Mouse (Mus musculus): Measurements from ENCODE around the gene Lyz1. TPM values are rescaled to one million over a fixed set of nuclear protein-coding genes. Genes with fewer than 3 reads are reported as not detected.
A peak's percentile ranks its signal among the peaks of the same experiment; 100 is the strongest.

The Lyz1 gene
- 12.7 and 18.6 TPM in 2 replicates for polyA plus RNA-seq (2012; rRNA removed)

DNA sequence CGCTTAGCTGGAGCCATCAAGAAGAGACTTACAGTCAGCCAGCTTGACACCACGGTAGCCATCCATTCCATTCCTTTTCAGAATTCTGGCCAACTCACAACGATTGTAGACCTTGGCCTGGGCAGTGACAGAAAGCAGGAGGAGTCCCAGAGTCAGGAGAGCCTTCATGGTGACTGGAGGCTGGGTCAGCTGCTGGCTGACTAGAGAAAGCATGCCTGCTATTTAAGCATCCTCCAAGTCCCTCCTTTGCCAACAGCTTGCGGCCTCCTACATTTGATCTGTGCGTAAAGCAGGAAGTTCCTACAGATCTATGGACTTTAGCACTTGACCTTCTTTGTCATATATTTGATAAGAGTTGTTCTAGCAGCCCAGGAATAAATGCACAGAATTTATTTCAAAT, at the start of gene Lyz1:
Lyz1 (minus strand) TSS at position 198 of the 400 bp plus-strand sequence.
- Histone ChIP-seq H3K27me3 (ENCODE audit: control insufficient read depth, insufficient read depth, low read length) (no peaks in the 10 kb centered on the region), H3K4me1 (replicated peaks; ENCODE audit: control insufficient read depth, insufficient read depth, low read length) (peaks cover 2% of the 10 kb centered on the region; the same call in 1 of the 2 replicates), H3K27ac (ENCODE audit: control insufficient read depth, insufficient read depth, low read length) (no peak within 1 kb of the TSS), H3K4me3 (ENCODE audit: control insufficient read depth, insufficient read depth, low read length) (no peak within 1 kb of the TSS), H3K36me3 (ENCODE audit: control insufficient read depth, insufficient read depth, low read length) (no peaks in the 10 kb centered on the region)
- no peak for DNase-seq
- 86% methylated on average over 5 of the region's 5 CpGs for WGBS
- TF ChIP-seq CTCF (IDR thresholded peaks at IDR 0.05; ENCODE audit: borderline replicate concordance, control insufficient read depth, extremely low read depth, insufficient read depth, low read length, poor library complexity) (no peak), POLR2A (IDR thresholded peaks at IDR 0.05; ENCODE audit: control insufficient read depth, extremely low read depth, insufficient read depth, low read length, poor library complexity) (no peak)

DNA sequence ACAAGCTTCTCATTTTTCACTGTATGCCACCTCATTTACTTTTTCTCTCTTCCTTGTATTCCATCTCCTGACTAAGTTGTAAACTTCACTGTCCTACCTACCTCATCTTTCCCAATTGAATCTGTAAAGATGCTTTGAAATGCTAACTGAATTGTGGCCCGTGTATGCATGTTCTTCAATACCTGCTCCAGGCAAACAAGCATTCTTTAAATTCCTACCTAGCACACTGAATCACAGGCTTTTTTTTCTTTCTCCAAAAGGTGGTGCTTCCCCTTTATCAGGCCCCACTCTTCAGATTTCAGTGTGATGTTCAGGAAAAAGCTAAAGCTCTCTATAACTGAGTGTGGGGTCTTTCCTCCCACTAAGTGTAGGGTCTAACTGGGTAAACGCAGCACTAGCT, 49.7 kb upstream of the Lyz1 start:
- no peaks in the 10 kb centered on the region for H3K4me1 ChIP-seq (replicated peaks; ENCODE audit: control insufficient read depth, insufficient read depth, low read length)
- TF ChIP-seq CTCF (IDR thresholded peaks at IDR 0.05; ENCODE audit: borderline replicate concordance, control insufficient read depth, extremely low read depth, insufficient read depth, low read length, poor library complexity) (no peak), POLR2A (IDR thresholded peaks at IDR 0.05; ENCODE audit: control insufficient read depth, extremely low read depth, insufficient read depth, low read length, poor library complexity) (no peak)
- no peak overlapping the region for H3K4me3 ChIP-seq (ENCODE audit: control insufficient read depth, insufficient read depth, low read length)
- no peak overlapping the region for H3K27ac ChIP-seq (ENCODE audit: control insufficient read depth, insufficient read depth, low read length)
- no peaks in the 10 kb centered on the region for H3K36me3 ChIP-seq (ENCODE audit: control insufficient read depth, insufficient read depth, low read length)
- no peaks in the 10 kb centered on the region; the same call in 1 of the 2 replicates for H3K27me3 ChIP-seq (ENCODE audit: control insufficient read depth, insufficient read depth, low read length)
- no peak for DNase-seq
- WGBS, result 94% methylated on average over 2 of the region's 2 CpGs

DNA sequence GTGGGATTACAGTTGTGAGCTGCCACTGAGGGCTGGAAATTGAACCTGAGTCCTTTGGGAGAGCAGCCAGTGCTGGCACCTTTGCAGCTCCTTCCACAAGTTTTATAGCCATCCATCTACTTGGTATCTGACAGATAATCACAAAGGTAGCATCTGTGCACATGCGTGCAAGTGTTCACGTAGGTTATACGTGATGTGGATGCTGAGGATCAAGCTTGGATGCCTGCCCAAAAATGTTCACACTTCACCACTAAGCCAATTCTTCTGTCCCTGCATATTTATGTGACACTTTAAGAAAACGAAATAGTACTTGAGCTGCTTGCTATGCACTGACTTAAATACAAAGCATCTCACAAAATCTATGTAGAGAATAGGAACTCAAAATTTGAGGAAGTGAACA, 48.4 kb upstream of the Lyz1 start:
- no peak for TF ChIP-seq POLR2A (IDR thresholded peaks at IDR 0.05; ENCODE audit: control insufficient read depth, extremely low read depth, insufficient read depth, low read length, poor library complexity)
- TF ChIP-seq CTCF (IDR thresholded peaks at IDR 0.05; ENCODE audit: borderline replicate concordance, control insufficient read depth, extremely low read depth, insufficient read depth, low read length, poor library complexity), result no peak
- DNase-seq, result no peak

DNA sequence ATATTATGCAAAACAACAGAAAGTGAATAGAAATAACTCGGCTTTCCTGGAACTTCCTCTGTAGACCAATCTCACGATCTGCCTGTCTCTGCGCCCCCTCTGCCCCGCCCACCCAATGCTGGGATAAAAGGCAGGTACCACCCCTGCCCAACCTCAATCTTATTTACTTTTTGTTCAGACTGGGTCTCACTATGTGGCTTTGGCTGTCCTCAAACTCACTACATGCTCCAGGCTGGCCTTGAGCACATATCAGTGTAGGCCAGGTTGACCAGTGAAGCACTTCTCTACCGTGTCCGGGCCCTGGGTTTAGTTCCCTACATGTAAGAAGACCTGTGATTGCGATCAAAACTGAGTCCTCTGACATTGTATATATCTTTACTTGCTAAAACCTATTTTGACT, 46.6 kb upstream of the Lyz1 start:
- H3K4me3 ChIP-seq (ENCODE audit: control insufficient read depth, insufficient read depth, low read length), result no peak overlapping the region
- no peaks in the 10 kb centered on the region for H3K4me1 ChIP-seq (replicated peaks; ENCODE audit: control insufficient read depth, insufficient read depth, low read length)
- WGBS, result 59% methylated on average over 7 of the region's 7 CpGs
- DNase-seq, result no peak
- H3K36me3 ChIP-seq (ENCODE audit: control insufficient read depth, insufficient read depth, low read length), result no peaks in the 10 kb centered on the region
- no peaks in the 10 kb centered on the region; the same call in 1 of the 2 replicates for H3K27me3 ChIP-seq (ENCODE audit: control insufficient read depth, insufficient read depth, low read length)
- TF ChIP-seq CTCF (IDR thresholded peaks at IDR 0.05; ENCODE audit: borderline replicate concordance, control insufficient read depth, extremely low read depth, insufficient read depth, low read length, poor library complexity) (no peak), POLR2A (IDR thresholded peaks at IDR 0.05; ENCODE audit: control insufficient read depth, extremely low read depth, insufficient read depth, low read length, poor library complexity) (no peak)
- H3K27ac ChIP-seq (ENCODE audit: control insufficient read depth, insufficient read depth, low read length), result no peak overlapping the region

More for the DNA sequence above, 48.4 kb upstream of the Lyz1 start:
- Histone ChIP-seq H3K4me3 (ENCODE audit: control insufficient read depth, insufficient read depth, low read length) (no peak overlapping the region), H3K27me3 (ENCODE audit: control insufficient read depth, insufficient read depth, low read length) (no peaks in the 10 kb centered on the region; the same call in 1 of the 2 replicates), H3K4me1 (replicated peaks; ENCODE audit: control insufficient read depth, insufficient read depth, low read length) (no peaks in the 10 kb centered on the region), H3K27ac (ENCODE audit: control insufficient read depth, insufficient read depth, low read length) (no peak overlapping the region), H3K36me3 (ENCODE audit: control insufficient read depth, insufficient read depth, low read length) (no peaks in the 10 kb centered on the region)
- WGBS, result 97% methylated on average over 4 of the region's 4 CpGs

DNA sequence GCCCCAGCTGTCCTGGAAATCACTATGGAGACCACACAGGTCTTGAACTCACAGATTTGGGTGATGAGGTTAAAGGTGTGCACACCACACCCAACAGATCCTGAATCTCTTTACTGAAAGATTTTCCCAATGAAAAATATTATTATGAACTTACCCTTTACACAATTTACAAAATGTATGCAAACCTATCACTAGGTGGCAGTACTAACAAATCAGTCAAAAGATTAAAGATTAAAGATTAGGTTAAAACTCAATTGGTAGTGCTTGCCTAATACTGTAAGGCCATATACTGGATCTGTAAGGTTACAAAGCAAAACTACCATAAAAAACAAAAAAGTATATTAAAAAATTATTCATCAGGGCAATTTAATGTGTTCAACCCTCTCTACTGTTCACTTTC, 45.3 kb upstream of the Lyz1 start:
- Histone ChIP-seq H3K27me3 (ENCODE audit: control insufficient read depth, insufficient read depth, low read length) (no peaks in the 10 kb centered on the region; the same call in 1 of the 2 replicates), H3K4me1 (replicated peaks; ENCODE audit: control insufficient read depth, insufficient read depth, low read length) (no peaks in the 10 kb centered on the region), H3K27ac (ENCODE audit: control insufficient read depth, insufficient read depth, low read length) (no peak overlapping the region), H3K4me3 (ENCODE audit: control insufficient read depth, insufficient read depth, low read length) (no peak overlapping the region), H3K36me3 (ENCODE audit: control insufficient read depth, insufficient read depth, low read length) (no peaks in the 10 kb centered on the region)
- TF ChIP-seq CTCF (IDR thresholded peaks at IDR 0.05; ENCODE audit: borderline replicate concordance, control insufficient read depth, extremely low read depth, insufficient read depth, low read length, poor library complexity) (no peak), POLR2A (IDR thresholded peaks at IDR 0.05; ENCODE audit: control insufficient read depth, extremely low read depth, insufficient read depth, low read length, poor library complexity) (no peak)
- no peak for DNase-seq

DNA sequence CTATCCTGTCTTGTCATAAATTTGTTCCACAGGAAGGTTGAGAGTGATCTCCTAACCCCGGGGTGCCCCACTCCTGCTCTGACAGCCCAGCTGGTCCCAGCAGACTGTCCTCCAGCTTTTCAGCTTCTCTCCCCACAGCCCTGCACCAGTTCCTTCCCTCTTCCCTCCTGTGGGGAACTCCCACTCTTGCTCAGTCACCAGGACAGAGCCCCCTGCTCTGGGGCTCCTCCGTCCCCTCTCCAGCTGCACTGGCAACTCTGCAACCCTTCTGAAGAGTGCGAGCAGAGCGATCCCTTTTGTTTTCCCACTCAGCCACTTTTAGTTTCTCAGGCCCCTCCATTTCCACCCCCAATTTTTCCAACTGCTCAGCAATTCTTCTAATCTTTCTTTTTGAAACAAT, 43.0 kb upstream of the Lyz1 start:
- no peaks in the 10 kb centered on the region for H3K4me1 ChIP-seq (replicated peaks; ENCODE audit: control insufficient read depth, insufficient read depth, low read length)
- H3K27me3 ChIP-seq (ENCODE audit: control insufficient read depth, insufficient read depth, low read length), result no peaks in the 10 kb centered on the region
- 17% methylated on average over 4 of the region's 4 CpGs for WGBS
- TF ChIP-seq CTCF (IDR thresholded peaks at IDR 0.05; ENCODE audit: borderline replicate concordance, control insufficient read depth, extremely low read depth, insufficient read depth, low read length, poor library complexity) (no peak), POLR2A (IDR thresholded peaks at IDR 0.05; ENCODE audit: control insufficient read depth, extremely low read depth, insufficient read depth, low read length, poor library complexity) (no peak)
- no peak overlapping the region for H3K4me3 ChIP-seq (ENCODE audit: control insufficient read depth, insufficient read depth, low read length)
- no peak for DNase-seq
- H3K27ac ChIP-seq (ENCODE audit: control insufficient read depth, insufficient read depth, low read length), result no peak overlapping the region
- no peaks in the 10 kb centered on the region for H3K36me3 ChIP-seq (ENCODE audit: control insufficient read depth, insufficient read depth, low read length)

DNA sequence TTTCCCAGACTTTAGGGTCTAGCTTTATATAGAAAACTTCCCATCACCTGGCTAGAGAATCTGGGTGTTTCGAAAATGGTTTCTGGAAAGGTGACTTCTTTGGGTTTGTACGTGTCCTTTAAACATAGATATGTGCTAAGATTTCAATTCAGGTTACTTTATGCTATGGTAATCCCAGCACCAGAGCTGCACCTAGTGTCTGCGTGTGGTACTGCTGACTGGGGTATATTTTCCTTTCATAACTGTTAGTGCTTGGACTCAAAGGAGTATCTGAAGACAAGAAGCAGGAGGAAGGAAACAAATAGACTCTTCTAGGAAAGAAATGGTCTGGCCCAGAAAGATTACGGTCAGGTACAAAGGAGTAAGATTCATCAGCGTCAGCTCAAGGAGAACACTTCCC, 37.9 kb upstream of the Lyz1 start:
- TF ChIP-seq POLR2A (IDR thresholded peaks at IDR 0.05; ENCODE audit: control insufficient read depth, extremely low read depth, insufficient read depth, low read length, poor library complexity), result no peak
- no peaks in the 10 kb centered on the region for H3K36me3 ChIP-seq (ENCODE audit: control insufficient read depth, insufficient read depth, low read length)
- H3K27ac ChIP-seq (ENCODE audit: control insufficient read depth, insufficient read depth, low read length), result no peak overlapping the region
- no peak overlapping the region for H3K4me3 ChIP-seq (ENCODE audit: control insufficient read depth, insufficient read depth, low read length)
- peak; percentile 35 for DNase-seq
- H3K27me3 ChIP-seq (ENCODE audit: control insufficient read depth, insufficient read depth, low read length), result no peaks in the 10 kb centered on the region
- WGBS, result 15% methylated on average over 5 of the region's 5 CpGs
- no peaks in the 10 kb centered on the region for H3K4me1 ChIP-seq (replicated peaks; ENCODE audit: control insufficient read depth, insufficient read depth, low read length)
